Mouse (Mus musculus) forebrain, embryonic 11.5 days (tissue): ENCODE measurements around the gene Dhrs3. TPM values are rescaled to one million over a fixed set of nuclear protein-coding genes. Genes with fewer than 3 reads are reported as not detected.
A peak's percentile ranks its signal among the peaks of the same experiment; 100 is the strongest.

Source experiments
- ATAC-seq: fragments of 200-750 bp; cut with Nextera tagmentation; replicated peaks from 2 replicates; pipeline ENCODE4 v1.8.0; 2017; ENCODE audit warnings: moderate TSS enrichment; ENCODE audit not compliant: low FRiP score
- DNase-seq: peaks from one replicate; pipeline ENCODE4 v3.0.0-alpha.2; 2017; ENCODE audit warnings: low spot score
- H3K27ac ChIP-seq: fragments of 300-500 bp; sonication (generic); 2 replicates; pipeline ENCODE4 v1.5.1; 2014; ENCODE audit warnings: low read depth, low read length
- H3K27me3 ChIP-seq: fragments of 300-500 bp; sonication (generic); 2 replicates; pipeline ENCODE4 v1.6.1; 2014; ENCODE audit warnings: mild to moderate bottlenecking, low read length, mixed read lengths; ENCODE audit not compliant: control insufficient read depth, insufficient read depth
- H3K36me3 ChIP-seq: fragments of 300-500 bp; sonication (generic); 2 replicates; pipeline ENCODE4 v1.6.1; 2014; ENCODE audit warnings: mild to moderate bottlenecking, low read length, moderate library complexity, mixed read lengths; ENCODE audit not compliant: control insufficient read depth, insufficient read depth
- H3K4me1 ChIP-seq: fragments of 300-500 bp; sonication (generic); replicated peaks from 2 replicates; pipeline ENCODE4 v1.6.1; 2014; ENCODE audit warnings: low read length, mixed read lengths; ENCODE audit not compliant: control insufficient read depth, insufficient read depth
- H3K4me2 ChIP-seq: fragments of 300-500 bp; sonication (generic); 2 replicates; pipeline ENCODE4 v1.6.1; 2014; ENCODE audit warnings: low read depth, mild to moderate bottlenecking, low read length, moderate library complexity, mixed read lengths; ENCODE audit not compliant: severe bottlenecking
- H3K4me3 ChIP-seq: fragments of 300-500 bp; sonication (generic); 2 replicates; pipeline ENCODE4 v1.5.1; 2014; ENCODE audit warnings: low read depth, low read length
- H3K9ac ChIP-seq: fragments of 300-500 bp; sonication (generic); 2 replicates; pipeline ENCODE4 v1.6.1; 2014; ENCODE audit warnings: low read length
- H3K9me3 ChIP-seq: fragments of 300-500 bp; sonication (generic); 2 replicates; pipeline ENCODE4 v1.6.1; 2016; ENCODE audit warnings: low read length, mixed read lengths; ENCODE audit not compliant: control insufficient read depth
- WGBS: fragments of 180-500 bp; shearing (Covaris S2); extraction: QIAGEN DNeasy Blood & Tissue Kit; methylation state at CpG from one replicate; pipeline ENCODE4 v1.1.7; 2014; 5-methylcytosine and 5-hydroxymethylcytosine counted together
- polyA plus RNA-seq: library from polyadenylated mRNA; unstranded; fragments of >200 nt; fragmentation: Nextera tagmentation; extraction: Ambion mirVana; gene quantifications from 2 replicates; pipeline ENCODE4 v1.2.1, GENCODE M21; 2014

Gene Dhrs3
- polyA plus RNA-seq, 1 experiment from 2014 or later: 5.8 TPM

- Histone ChIP-seq H3K27me3 (no peaks in the 10 kb centered on the region), H3K36me3 (no peaks in the 10 kb centered on the region), H3K4me3 (no peak overlapping the region), H3K27ac (no peak overlapping the region), H3K4me1 (no peaks in the 10 kb centered on the region), H3K9ac (no peak overlapping the region), H3K4me2 (no peak overlapping the region), H3K9me3 (no peaks in the 10 kb centered on the region)
- 82% methylated on average over 4 of the region's 4 CpGs for WGBS
- no peak for ATAC-seq
- no peak for DNase-seq
These were observed 47.3 kb downstream of the Dhrs3 start for GRCm38 (mm10) chr4:144939847-144940411.

- Histone ChIP-seq H3K27ac (no peak overlapping the region), H3K4me1 (no peaks in the 10 kb centered on the region), H3K9ac (no peak overlapping the region), H3K4me2 (no peak overlapping the region), H3K9me3 (no peaks in the 10 kb centered on the region), H3K4me3 (no peak overlapping the region), H3K27me3 (no peaks in the 10 kb centered on the region), H3K36me3 (no peaks in the 10 kb centered on the region)
- ATAC-seq (no peak), DNase-seq (no peak)
- WGBS: 75% methylated on average over 13 of the region's 13 CpGs
These were observed 48.3 kb downstream of the Dhrs3 start for GRCm38 (mm10) chr4:144940796-144941462.

- Histone ChIP-seq H3K9me3 (no peaks in the 10 kb centered on the region), H3K36me3 (no peaks in the 10 kb centered on the region), H3K27ac (no peak overlapping the region), H3K27me3 (no peaks in the 10 kb centered on the region), H3K4me2 (no peak overlapping the region), H3K4me1 (no peaks in the 10 kb centered on the region), H3K4me3 (no peak overlapping the region), H3K9ac (no peak overlapping the region)
- no peak for DNase-seq
- no peak for ATAC-seq
- 98% methylated on average over 3 of the region's 3 CpGs for WGBS
These were observed 49.8 kb downstream of the Dhrs3 start for GRCm38 (mm10) chr4:144942433-144942832.

GRCm38 (mm10) chr4:144943273-144943672, 50.6 kb downstream of the Dhrs3 start:
- Histone ChIP-seq H3K4me1 (no peaks in the 10 kb centered on the region), H3K4me2 (no peak overlapping the region), H3K4me3 (no peak overlapping the region), H3K9me3 (no peaks in the 10 kb centered on the region), H3K9ac (no peak overlapping the region), H3K27ac (no peak overlapping the region), H3K27me3 (no peaks in the 10 kb centered on the region), H3K36me3 (no peaks in the 10 kb centered on the region)
- no peak for ATAC-seq
- DNase-seq: peak; percentile 25
- 85% methylated on average over 5 of the region's 5 CpGs for WGBS

- no peaks in the 10 kb centered on the region for H3K36me3 ChIP-seq
- WGBS: 79% methylated on average over 6 of the region's 6 CpGs
- H3K27ac ChIP-seq: no peak overlapping the region
- H3K4me2 ChIP-seq: no peak overlapping the region
- H3K4me3 ChIP-seq: no peak overlapping the region
- no peak overlapping the region for H3K9ac ChIP-seq
- no peak for ATAC-seq
- H3K9me3 ChIP-seq: no peaks in the 10 kb centered on the region
- no peak for DNase-seq
- peaks cover 2% of the 10 kb centered on the region for H3K4me1 ChIP-seq
- no peaks in the 10 kb centered on the region for H3K27me3 ChIP-seq
These were observed 55.2 kb downstream of the Dhrs3 start for GRCm38 (mm10) chr4:144947738-144948390.

- peak; percentile 44; the same call in 1 of the 2 replicates for ATAC-seq
- no peak overlapping the region for H3K9ac ChIP-seq
- WGBS: 10% methylated on average over 9 of the region's 9 CpGs
These were observed 57.1 kb downstream of the Dhrs3 start for GRCm38 (mm10) chr4:144949441-144950326.

GRCm38 (mm10) chr4:144950327-144950711, 57.7 kb downstream of the Dhrs3 start:
- Histone ChIP-seq H3K27ac (no peak overlapping the region), H3K27me3 (no peaks in the 10 kb centered on the region), H3K4me2 (no peak overlapping the region), H3K9me3 (no peaks in the 10 kb centered on the region), H3K9ac (no peak overlapping the region), H3K36me3 (no peaks in the 10 kb centered on the region), H3K4me1 (peaks cover 2% of the 10 kb centered on the region), H3K4me3 (no peak overlapping the region)
- ATAC-seq (no peak), DNase-seq (no peak)
- WGBS: 57% methylated on average over 3 of the region's 3 CpGs

More at GRCm38 (mm10) chr4:144949441-144950326, 57.1 kb downstream of the Dhrs3 start:
- Histone ChIP-seq H3K27ac (no peak overlapping the region), H3K9me3 (no peaks in the 10 kb centered on the region), H3K4me3 (no peak overlapping the region), H3K27me3 (no peaks in the 10 kb centered on the region), H3K36me3 (no peaks in the 10 kb centered on the region), H3K4me2 (no peak overlapping the region), H3K4me1 (peaks cover 2% of the 10 kb centered on the region)
- DNase-seq: peak; percentile 56

- no peak overlapping the region for H3K4me2 ChIP-seq
- no peak overlapping the region for H3K9ac ChIP-seq
- no peaks in the 10 kb centered on the region for H3K9me3 ChIP-seq
- DNase-seq: no peak
- peaks cover 2% of the 10 kb centered on the region for H3K4me1 ChIP-seq
- H3K4me3 ChIP-seq: no peak overlapping the region
- WGBS: 84% methylated on average over 3 of the region's 3 CpGs
- no peaks in the 10 kb centered on the region for H3K27me3 ChIP-seq
- no peak overlapping the region for H3K27ac ChIP-seq
- no peak for ATAC-seq
- no peaks in the 10 kb centered on the region for H3K36me3 ChIP-seq
These were observed 58.3 kb downstream of the Dhrs3 start for GRCm38 (mm10) chr4:144950883-144951282.
